Mouse (Mus musculus) midbrain, embryonic 10.5 days (tissue): ENCODE measurements around the gene Sost. TPM values are rescaled to one million over a fixed set of nuclear protein-coding genes. Genes with fewer than 3 reads are reported as not detected.

Source experiments
- polyA plus RNA-seq: library from polyadenylated mRNA; unstranded; fragments of >200 nt; fragmentation: Nextera tagmentation; extraction: Ambion mirVana; gene quantifications from 2 replicates; pipeline ENCODE4 v1.2.1, GENCODE M21; 2016

The Sost gene
- polyA plus RNA-seq, 1 experiment from 2014 or later, result 0.25 TPM

Other genes starting within 250 kb of the Sost start
- gene Dhx8, start 234.1 kb downstream of the Sost start, polyA plus RNA-seq, result 40.0 and 44.0 TPM in 2 replicates
- 9.4 and 10.5 TPM in 2 replicates for gene Etv4, start 181.6 kb downstream of the Sost start, polyA plus RNA-seq
- 0.11 and 0.30 TPM in 2 replicates for gene Meox1, start 72.6 kb downstream of the Sost start, polyA plus RNA-seq
- gene Cfap97d1, start 17.3 kb upstream of the Sost start, polyA plus RNA-seq, result not detected in 2 replicates
- 12.2 and 13.1 TPM in 2 replicates for gene Dusp3, start 20.0 kb upstream of the Sost start, polyA plus RNA-seq
- 13.3 and 16.9 TPM in 2 replicates for gene Mpp3, start 61.4 kb upstream of the Sost start, polyA plus RNA-seq
- gene Cd300lg, start 74.5 kb upstream of the Sost start, polyA plus RNA-seq, result 0.20 and 0.25 TPM in 2 replicates
- 15.5 and 18.7 TPM in 2 replicates for gene Mpp2, start 121.5 kb upstream of the Sost start, polyA plus RNA-seq
- gene Ppy, start 134.3 kb upstream of the Sost start, polyA plus RNA-seq, result not detected in 2 replicates
- not detected in 2 replicates for gene Pyy, start 140.8 kb upstream of the Sost start, polyA plus RNA-seq
- gene Nags, start 178.5 kb upstream of the Sost start, polyA plus RNA-seq, result 0.10 TPM in 1 of 2 replicates, not detected in the other
- 40.4 and 42.3 TPM in 2 replicates for gene Tmem101, start 189.4 kb upstream of the Sost start, polyA plus RNA-seq
- 141 and 144 TPM in 2 replicates for gene Lsm12, start 218.3 kb upstream of the Sost start, polyA plus RNA-seq
- 39.1 and 41.5 TPM in 2 replicates for gene G6pc3, start 222.6 kb upstream of the Sost start, polyA plus RNA-seq